Mouse (Mus musculus): Measurements from ENCODE around the gene Il1r2. TPM values are rescaled to one million over a fixed set of nuclear protein-coding genes. Genes with fewer than 3 reads are reported as not detected.

Gene Il1r2
- polyA plus RNA-seq (2016; fragmentation: Nextera tagmentation; extraction: Ambion mirVana): 0.40 and 0.47 TPM in 2 replicates

- H3K9me3 ChIP-seq: no peaks in the 10 kb centered on the region
- ATAC-seq (ENCODE audit: low FRiP score): no peak
- 91% methylated on average over 5 of the region's 5 CpGs for WGBS
- no peak within 1 kb of the TSS for H3K4me2 ChIP-seq
- no peaks in the 10 kb centered on the region for H3K27me3 ChIP-seq
- H3K36me3 ChIP-seq (replicated peaks): no peaks in the 10 kb centered on the region
- H3K27ac ChIP-seq: no peak within 1 kb of the TSS
- no peak within 1 kb of the TSS for H3K4me3 ChIP-seq (replicated peaks)
- H3K4me1 ChIP-seq: no peaks in the 10 kb centered on the region; the same call in 1 of the 2 replicates
- no peak within 1 kb of the TSS for H3K9ac ChIP-seq
Observed at GRCm38 (mm10) chr1:40073779-40074178, at the start of gene Il1r2. Gene Il1r2, plus strand, starts transcription at chr1:40074079.

DNA sequence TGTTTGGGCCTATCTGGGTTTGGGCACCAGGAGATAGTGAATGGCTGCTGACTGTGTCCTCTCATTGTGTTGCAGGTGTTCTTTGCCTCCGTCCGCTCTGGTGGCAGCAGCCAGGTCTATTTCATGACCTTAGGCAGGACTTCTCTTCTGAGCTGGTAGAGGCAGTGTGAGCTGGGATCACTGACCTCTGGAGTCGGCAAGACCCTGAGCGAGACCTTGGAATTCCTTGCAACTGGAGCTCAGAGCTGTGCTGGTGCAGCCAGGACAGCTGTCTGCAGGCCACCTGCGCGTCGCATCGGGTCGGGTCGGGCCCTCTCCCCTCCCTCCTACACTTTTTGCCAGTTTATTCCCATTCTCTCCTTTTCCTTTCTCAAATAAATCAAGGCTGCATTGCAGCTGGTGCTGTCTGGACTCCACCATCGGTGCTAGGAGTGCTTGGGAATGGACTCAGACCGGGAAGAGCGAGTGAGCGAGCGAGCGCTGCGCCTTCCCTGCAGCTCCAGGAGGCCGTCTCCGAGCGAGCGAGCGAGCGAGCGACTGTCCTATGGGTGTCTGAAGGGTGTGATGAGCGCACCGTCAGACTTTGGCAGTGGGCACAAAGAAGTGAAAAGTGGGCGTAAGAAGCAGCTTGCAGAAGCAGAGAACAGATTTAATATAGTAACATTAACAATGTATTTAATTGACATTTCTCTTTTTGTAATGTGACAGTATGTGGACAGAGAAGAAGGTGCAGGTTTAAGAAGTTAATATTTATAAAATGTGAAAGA is 49.1 kb upstream of the Il1r2 start:
- no peak for ATAC-seq (ENCODE audit: low FRiP score)
- peaks cover 86% of the 10 kb centered on the region for H3K36me3 ChIP-seq (replicated peaks)
- no peaks in the 10 kb centered on the region for H3K9me3 ChIP-seq
- H3K27me3 ChIP-seq: no peaks in the 10 kb centered on the region
- H3K4me2 ChIP-seq: no peak overlapping the region
- no peak overlapping the region for H3K27ac ChIP-seq
- WGBS: 93% methylated on average over 27 of the region's 27 CpGs
- H3K4me3 ChIP-seq (replicated peaks): no peak overlapping the region
- no peak overlapping the region for H3K9ac ChIP-seq
- no peaks in the 10 kb centered on the region for H3K4me1 ChIP-seq

DNA sequence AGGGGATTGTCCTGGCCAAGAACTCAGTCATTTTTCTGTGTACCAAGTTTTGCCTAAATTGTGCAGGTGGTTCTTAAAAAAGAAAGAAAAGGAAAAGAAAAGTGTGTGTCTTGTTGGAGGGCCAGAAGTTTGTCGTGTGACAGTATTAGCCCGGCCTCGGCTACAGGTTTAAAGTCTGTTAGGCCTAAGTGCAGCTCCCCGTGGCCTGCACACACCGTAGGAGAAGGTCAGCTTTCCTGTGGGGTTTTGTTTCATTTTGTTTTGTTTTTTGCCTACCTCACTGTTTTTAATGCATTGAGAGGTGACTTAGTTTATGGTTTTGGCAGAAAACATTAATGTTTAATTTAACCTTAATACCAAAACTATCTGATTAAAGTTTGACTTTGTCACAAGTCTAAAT is 48.5 kb upstream of the Il1r2 start:
- ATAC-seq (ENCODE audit: low FRiP score): no peak
- no peaks in the 10 kb centered on the region for H3K4me1 ChIP-seq
- no peak overlapping the region for H3K9ac ChIP-seq
- H3K27ac ChIP-seq: no peak overlapping the region
- WGBS: 93% methylated on average over 5 of the region's 5 CpGs
- H3K9me3 ChIP-seq: no peaks in the 10 kb centered on the region
- H3K4me3 ChIP-seq (replicated peaks): no peak overlapping the region
- H3K4me2 ChIP-seq: no peak overlapping the region
- H3K27me3 ChIP-seq: no peaks in the 10 kb centered on the region
- peaks cover 79% of the 10 kb centered on the region for H3K36me3 ChIP-seq (replicated peaks)

- Histone ChIP-seq H3K4me1 (no peaks in the 10 kb centered on the region), H3K36me3 (replicated peaks) (peaks cover 67% of the 10 kb centered on the region), H3K4me2 (no peak overlapping the region), H3K27ac (no peak overlapping the region), H3K9me3 (no peaks in the 10 kb centered on the region), H3K27me3 (no peaks in the 10 kb centered on the region), H3K4me3 (replicated peaks) (no peak overlapping the region), H3K9ac (no peak overlapping the region)
- 88% methylated on average over 7 of the region's 7 CpGs for WGBS
- ATAC-seq (ENCODE audit: low FRiP score): no peak
Observed at GRCm38 (mm10) chr1:40027116-40027620, 46.7 kb upstream of the Il1r2 start.

DNA sequence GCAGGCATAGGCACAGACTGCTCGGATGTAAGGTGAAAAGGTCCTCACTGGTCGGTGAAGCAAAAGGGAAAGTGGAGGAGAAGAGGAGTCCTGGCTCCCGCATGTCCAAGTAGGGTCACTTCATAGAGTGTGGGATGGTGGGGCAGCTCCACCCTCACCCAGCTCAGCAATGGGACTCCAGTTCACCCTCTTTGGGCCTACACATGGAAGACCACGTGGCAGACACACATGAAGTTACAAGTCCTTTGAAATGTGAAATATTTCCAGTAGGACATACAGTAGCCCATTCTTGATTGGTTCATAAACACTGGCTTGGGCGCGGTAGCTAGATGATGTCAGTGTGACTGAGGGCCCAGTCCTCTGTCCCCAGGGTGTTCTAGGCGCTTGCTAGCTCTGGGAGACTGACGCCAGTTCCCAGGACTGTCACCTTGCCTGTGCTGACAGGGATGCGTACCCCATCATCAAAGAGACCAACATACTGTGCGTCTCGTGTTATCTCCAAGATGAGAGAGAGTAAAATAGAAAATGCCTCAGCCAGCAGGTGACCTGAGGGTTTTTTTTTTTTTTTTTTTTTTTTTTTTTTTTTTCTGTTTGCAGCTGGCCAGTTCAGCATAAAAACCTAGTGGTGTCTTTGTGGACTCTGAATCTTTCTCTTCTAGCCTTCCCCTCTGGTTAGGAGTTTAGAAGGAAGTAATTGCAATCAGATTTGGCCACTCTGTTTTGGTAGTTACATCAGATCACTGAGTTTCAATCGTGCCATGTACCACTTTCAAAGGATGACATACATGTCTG is 45.5 kb upstream of the Il1r2 start:
- Histone ChIP-seq H3K4me2 (no peak overlapping the region), H3K36me3 (replicated peaks) (peaks cover 54% of the 10 kb centered on the region), H3K27ac (no peak overlapping the region), H3K27me3 (no peaks in the 10 kb centered on the region), H3K4me1 (no peaks in the 10 kb centered on the region), H3K9ac (no peak overlapping the region), H3K9me3 (no peaks in the 10 kb centered on the region), H3K4me3 (replicated peaks) (no peak overlapping the region)
- 90% methylated on average over 12 of the region's 12 CpGs for WGBS
- ATAC-seq (ENCODE audit: low FRiP score): no peak

DNA sequence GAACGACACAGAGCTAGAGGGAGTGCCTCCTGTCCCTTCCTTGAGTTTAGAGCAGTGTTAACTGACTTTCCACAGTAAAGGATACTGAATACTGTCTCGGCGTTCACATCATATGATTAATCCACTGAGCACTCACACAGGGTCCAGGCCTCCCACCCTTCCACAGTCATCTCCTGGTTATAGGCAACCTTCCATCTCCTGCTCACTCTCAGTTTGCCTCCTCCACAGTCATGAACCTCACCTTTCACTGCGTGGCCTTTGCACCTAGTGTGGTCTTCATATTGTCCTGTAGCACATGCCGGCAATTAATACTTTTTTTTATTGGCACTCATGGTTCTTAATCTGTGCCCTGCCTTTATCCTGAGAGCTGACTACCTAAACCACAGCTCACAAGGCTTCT is 44.3 kb upstream of the Il1r2 start:
- H3K27me3 ChIP-seq: no peaks in the 10 kb centered on the region
- ATAC-seq (ENCODE audit: low FRiP score): no peak
- peaks cover 42% of the 10 kb centered on the region for H3K36me3 ChIP-seq (replicated peaks)
- H3K4me1 ChIP-seq: no peaks in the 10 kb centered on the region; the same call in 1 of the 2 replicates
- 87% methylated on average over 5 of the region's 5 CpGs for WGBS
- H3K9ac ChIP-seq: no peak overlapping the region
- no peak overlapping the region for H3K4me3 ChIP-seq (replicated peaks)
- no peak overlapping the region for H3K27ac ChIP-seq
- no peak overlapping the region for H3K4me2 ChIP-seq
- H3K9me3 ChIP-seq: no peaks in the 10 kb centered on the region

GRCm38 (mm10) chr1:40030287-40030975 is 43.4 kb upstream of the Il1r2 start:
- H3K27ac ChIP-seq: no peak overlapping the region
- H3K4me2 ChIP-seq: no peak overlapping the region
- no peaks in the 10 kb centered on the region for H3K9me3 ChIP-seq
- ATAC-seq (ENCODE audit: low FRiP score): no peak
- no peak overlapping the region for H3K9ac ChIP-seq
- no peaks in the 10 kb centered on the region for H3K27me3 ChIP-seq
- peaks cover 35% of the 10 kb centered on the region for H3K36me3 ChIP-seq (replicated peaks)
- H3K4me3 ChIP-seq (replicated peaks): no peak overlapping the region
- 85% methylated on average over 14 of the region's 14 CpGs for WGBS
- no peaks in the 10 kb centered on the region; the same call in 1 of the 2 replicates for H3K4me1 ChIP-seq

- Histone ChIP-seq H3K27ac (no peak overlapping the region), H3K27me3 (no peaks in the 10 kb centered on the region), H3K4me2 (no peak overlapping the region), H3K4me3 (replicated peaks) (no peak overlapping the region), H3K4me1 (no peaks in the 10 kb centered on the region; the same call in 1 of the 2 replicates), H3K9ac (no peak overlapping the region), H3K9me3 (no peaks in the 10 kb centered on the region), H3K36me3 (replicated peaks) (peaks cover 29% of the 10 kb centered on the region)
- no peak for ATAC-seq (ENCODE audit: low FRiP score)
- 95% methylated on average over 8 of the region's 8 CpGs for WGBS
Observed at GRCm38 (mm10) chr1:40030976-40031356, 42.9 kb upstream of the Il1r2 start.

- WGBS: 85% methylated on average over 2 of the region's 2 CpGs
Observed at GRCm38 (mm10) chr1:40031626-40032025, 42.3 kb upstream of the Il1r2 start.

GRCm38 (mm10) chr1:40033315-40033714 is 40.6 kb upstream of the Il1r2 start:
- Histone ChIP-seq H3K36me3 (replicated peaks) (peaks cover 8% of the 10 kb centered on the region; the same call in 1 of the 2 replicates), H3K9ac (no peak overlapping the region), H3K27me3 (no peaks in the 10 kb centered on the region), H3K4me1 (no peaks in the 10 kb centered on the region; the same call in 1 of the 2 replicates), H3K9me3 (no peaks in the 10 kb centered on the region), H3K4me3 (replicated peaks) (no peak overlapping the region), H3K4me2 (no peak overlapping the region), H3K27ac (no peak overlapping the region)
- 85% methylated on average over 4 of the region's 4 CpGs for WGBS
- ATAC-seq (ENCODE audit: low FRiP score): no peak

More at GRCm38 (mm10) chr1:40031626-40032025, 42.3 kb upstream of the Il1r2 start:
- H3K36me3 ChIP-seq (replicated peaks): peaks cover 23% of the 10 kb centered on the region
- H3K4me3 ChIP-seq (replicated peaks): no peak overlapping the region
- H3K27ac ChIP-seq: no peak overlapping the region
- no peaks in the 10 kb centered on the region for H3K9me3 ChIP-seq
- H3K4me1 ChIP-seq: no peaks in the 10 kb centered on the region; the same call in 1 of the 2 replicates
- no peak overlapping the region for H3K4me2 ChIP-seq
- H3K27me3 ChIP-seq: no peaks in the 10 kb centered on the region
- H3K9ac ChIP-seq: no peak overlapping the region
- ATAC-seq (ENCODE audit: low FRiP score): no peak

DNA sequence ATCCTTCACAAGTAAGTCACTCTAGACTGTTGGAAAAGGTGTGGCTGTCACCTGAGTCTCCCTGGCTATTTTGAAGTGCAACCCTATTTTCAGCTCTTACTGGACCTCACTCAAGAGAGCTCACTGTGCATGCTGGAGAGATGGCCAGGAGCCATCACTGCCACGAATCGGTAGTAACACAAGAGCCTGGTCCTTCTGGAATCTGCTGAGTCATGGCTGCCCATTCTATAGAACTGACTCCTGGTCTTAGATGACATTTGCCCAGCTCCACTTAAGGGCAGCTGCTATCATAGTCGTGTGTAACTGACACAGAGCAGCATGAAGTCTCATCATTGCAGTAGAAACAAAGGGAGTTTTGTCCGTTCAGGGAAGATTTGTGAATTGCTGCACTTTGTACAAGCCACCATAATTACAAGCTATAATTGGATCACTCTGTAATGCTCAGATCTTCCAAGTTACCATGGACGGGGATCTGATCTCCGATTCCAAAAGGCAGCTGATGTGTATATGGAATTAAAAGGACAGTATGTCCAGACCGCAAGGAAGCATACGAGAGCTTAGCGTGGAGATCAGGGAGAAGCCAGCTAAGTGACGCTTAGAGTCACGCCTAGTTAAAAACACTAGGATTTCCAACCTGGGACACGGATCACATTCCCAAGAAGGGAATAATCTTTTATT is 40.0 kb upstream of the Il1r2 start:
- Histone ChIP-seq H3K27ac (no peak overlapping the region), H3K4me2 (no peak overlapping the region), H3K36me3 (replicated peaks) (peaks cover 5% of the 10 kb centered on the region; the same call in 1 of the 2 replicates), H3K4me1 (no peaks in the 10 kb centered on the region; the same call in 1 of the 2 replicates), H3K9me3 (no peaks in the 10 kb centered on the region), H3K9ac (no peak overlapping the region), H3K27me3 (no peaks in the 10 kb centered on the region), H3K4me3 (replicated peaks) (no peak overlapping the region)
- no peak for ATAC-seq (ENCODE audit: low FRiP score)
- 73% methylated on average over 12 of the region's 12 CpGs for WGBS

All from forebrain, embryonic 12.5 days (tissue).